Mouse (Mus musculus): ENCODE results near the gene Slc6a9. TPM values are rescaled to one million over a fixed set of nuclear protein-coding genes. Genes with fewer than 3 reads are reported as not detected.

Gene Slc6a9
- total and polyA plus RNA-seq, 3 experiments = 1.3 to 34.8 (median 4.4) TPM

DNA sequence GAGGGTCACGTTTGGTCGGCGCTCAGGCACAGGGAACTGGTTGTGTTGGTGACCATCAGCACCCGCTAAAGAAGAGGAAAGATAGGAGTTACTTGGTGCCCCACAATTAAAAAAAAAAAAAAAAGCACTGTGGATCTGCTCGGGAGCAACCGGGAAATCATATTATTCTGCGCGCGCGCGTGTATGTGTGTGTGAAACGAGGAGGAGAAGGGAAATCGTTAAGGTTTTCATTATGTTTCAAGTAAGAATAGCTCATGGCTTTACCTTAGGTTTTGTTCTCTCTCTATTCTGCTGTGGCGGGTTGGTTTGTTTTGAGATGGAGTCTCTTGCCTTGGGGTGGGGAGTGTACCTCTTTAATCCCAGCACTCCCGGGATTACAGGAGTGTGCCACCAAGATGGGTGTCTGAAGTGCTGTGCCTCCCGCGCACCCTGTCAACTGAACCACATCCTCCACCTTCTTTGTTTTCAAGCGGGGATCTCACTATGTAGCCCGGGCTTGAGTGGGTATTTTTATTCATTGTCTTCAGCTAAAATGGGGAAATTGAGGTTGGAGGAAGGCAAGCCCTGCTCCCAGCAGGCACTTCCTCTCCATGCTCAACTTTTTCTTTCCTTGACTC is 81.3 kb downstream of the Slc6a9 start:
- Histone ChIP-seq H3K27me3 (ENCODE audit: insufficient read depth, low read length) (0 out of 2 replicates have a peak, but pooled peaks cover 3% of the 10 kb centered on the region), H3K36me3 (replicated peaks) (peaks cover 31% of the 10 kb centered on the region), H3K4me3 (ENCODE audit: low read depth, low read length) (peak overlapping the region; percentile 82), H3K4me1 (ENCODE audit: insufficient read depth, low read depth, low read length) (peaks cover 43% of the 10 kb centered on the region), H3K9me3 (replicated peaks) (no peaks in the 10 kb centered on the region)
- TF ChIP-seq TAL1 (conservative IDR thresholded peaks at IDR 0.05; ENCODE audit: low read depth, low read length) = no peak
- no peak for TF ChIP-seq GATA2 (IDR thresholded peaks at IDR 0.05; ENCODE audit: borderline replicate concordance, low read depth, low read length)
- no peak for TF ChIP-seq POLR2AphosphoS5 (IDR thresholded peaks at IDR 0.05; ENCODE audit: insufficient replicate concordance, low read depth, low read length)
- TF ChIP-seq CTCF (IDR thresholded peaks at IDR 0.05; ENCODE audit: low read depth, low read length) = no peak
- TF ChIP-seq GATA1 (IDR thresholded peaks at IDR 0.05; ENCODE audit: borderline replicate concordance, low read length) = no peak
- DNase-seq (ENCODE audit: low spot score) = peak; percentile 39
- no peak for ATAC-seq (ENCODE audit: extremely low read depth, insufficient number of reproducible peaks, low FRiP score, poor library complexity, severe bottlenecking)

DNA sequence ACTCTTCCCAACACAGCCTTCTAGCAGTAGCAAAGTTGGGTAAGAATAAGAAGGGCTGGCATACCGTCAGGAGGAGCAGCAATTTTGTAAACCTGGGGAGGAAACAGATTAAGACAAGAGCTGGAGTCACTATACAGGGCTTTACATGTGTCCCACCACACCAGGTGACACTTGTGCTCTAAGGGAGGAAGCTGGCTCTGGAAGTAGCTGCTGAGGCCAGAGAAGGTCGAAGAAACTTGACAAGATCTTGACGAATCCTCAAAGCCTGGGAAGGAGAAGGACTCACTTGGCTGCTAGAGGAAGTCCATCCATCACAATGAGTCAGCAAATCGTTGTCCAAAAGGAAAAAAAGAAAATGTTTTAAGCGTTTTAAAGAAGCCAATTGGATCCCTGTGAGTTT is 82.1 kb downstream of the Slc6a9 start:
- H3K9me3 ChIP-seq (replicated peaks) = no peaks in the 10 kb centered on the region
- H3K36me3 ChIP-seq (replicated peaks) = peaks cover 25% of the 10 kb centered on the region
- peaks cover 43% of the 10 kb centered on the region for H3K4me1 ChIP-seq (ENCODE audit: insufficient read depth, low read depth, low read length)
- DNase-seq (ENCODE audit: low spot score) = no peak
- no peak for ATAC-seq (ENCODE audit: extremely low read depth, insufficient number of reproducible peaks, low FRiP score, poor library complexity, severe bottlenecking)
- H3K27me3 ChIP-seq (ENCODE audit: insufficient read depth, low read length) = 0 out of 2 replicates have a peak, but pooled peaks cover 3% of the 10 kb centered on the region
- no peak overlapping the region for H3K4me3 ChIP-seq (ENCODE audit: low read depth, low read length)
- TF ChIP-seq POLR2AphosphoS5 (IDR thresholded peaks at IDR 0.05; ENCODE audit: insufficient replicate concordance, low read depth, low read length) (no peak), GATA2 (IDR thresholded peaks at IDR 0.05; ENCODE audit: borderline replicate concordance, low read depth, low read length) (no peak), TAL1 (conservative IDR thresholded peaks at IDR 0.05; ENCODE audit: low read depth, low read length) (no peak), CTCF (IDR thresholded peaks at IDR 0.05; ENCODE audit: low read depth, low read length) (no peak), GATA1 (IDR thresholded peaks at IDR 0.05; ENCODE audit: borderline replicate concordance, low read length) (no peak)

DNA sequence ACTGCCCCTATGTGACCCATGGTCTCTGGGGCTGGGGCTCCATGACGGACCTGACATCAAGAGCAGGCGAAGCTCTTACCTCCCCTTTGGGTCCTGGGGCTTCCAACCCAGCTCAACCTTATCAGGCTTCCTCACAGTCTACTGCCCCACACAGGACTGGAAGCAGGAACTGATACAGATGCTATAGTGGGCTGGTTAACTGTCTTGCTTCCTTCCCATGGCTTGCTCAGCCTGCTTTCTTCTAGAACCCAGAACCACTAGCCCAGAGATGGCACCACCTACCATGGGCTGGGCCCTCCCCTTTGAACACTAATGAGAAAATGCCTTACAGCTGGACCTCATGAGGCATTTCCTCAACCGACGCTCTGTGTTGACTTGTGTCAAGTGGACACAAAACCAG is 83.1 kb downstream of the Slc6a9 start:
- DNase-seq (ENCODE audit: low spot score) = no peak
- Histone ChIP-seq H3K4me1 (ENCODE audit: insufficient read depth, low read depth, low read length) (peaks cover 38% of the 10 kb centered on the region), H3K27me3 (ENCODE audit: insufficient read depth, low read length) (peaks cover 11% of the 10 kb centered on the region), H3K4me3 (ENCODE audit: low read depth, low read length) (no peak overlapping the region), H3K9me3 (replicated peaks) (no peaks in the 10 kb centered on the region), H3K36me3 (replicated peaks) (peaks cover 14% of the 10 kb centered on the region)
- ATAC-seq (ENCODE audit: extremely low read depth, insufficient number of reproducible peaks, low FRiP score, poor library complexity, severe bottlenecking) = no peak
- TF ChIP-seq POLR2AphosphoS5 (IDR thresholded peaks at IDR 0.05; ENCODE audit: insufficient replicate concordance, low read depth, low read length) = no peak
- TF ChIP-seq CTCF (IDR thresholded peaks at IDR 0.05; ENCODE audit: low read depth, low read length) = no peak
- no peak for TF ChIP-seq TAL1 (conservative IDR thresholded peaks at IDR 0.05; ENCODE audit: low read depth, low read length)
- TF ChIP-seq GATA1 (IDR thresholded peaks at IDR 0.05; ENCODE audit: borderline replicate concordance, low read length) = no peak
- TF ChIP-seq GATA2 (IDR thresholded peaks at IDR 0.05; ENCODE audit: borderline replicate concordance, low read depth, low read length) = no peak

DNA sequence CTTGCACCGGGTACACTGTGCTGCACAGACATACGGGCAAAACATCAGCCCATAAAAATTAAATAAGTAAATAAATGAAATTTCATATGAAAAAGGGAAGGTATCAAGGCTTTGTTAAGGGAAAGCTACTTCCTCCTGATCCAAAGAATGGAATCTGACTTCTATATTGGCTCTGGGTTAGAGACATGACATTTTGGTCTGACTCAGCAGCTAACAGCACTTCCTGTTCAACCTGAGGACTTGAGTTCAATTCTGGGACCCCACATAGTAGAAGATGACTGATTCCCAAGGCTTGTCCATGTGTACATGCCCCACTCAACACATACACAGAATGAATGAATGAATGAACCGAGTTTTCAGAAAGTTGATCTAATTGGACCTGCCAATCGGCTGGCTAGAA is 83.5 kb downstream of the Slc6a9 start:
- H3K36me3 ChIP-seq (replicated peaks) = peaks cover 10% of the 10 kb centered on the region
- peaks cover 13% of the 10 kb centered on the region for H3K27me3 ChIP-seq (ENCODE audit: insufficient read depth, low read length)
- ATAC-seq (ENCODE audit: extremely low read depth, insufficient number of reproducible peaks, low FRiP score, poor library complexity, severe bottlenecking) (no peak), DNase-seq (ENCODE audit: low spot score) (no peak)
- H3K4me1 ChIP-seq (ENCODE audit: insufficient read depth, low read depth, low read length) = peaks cover 36% of the 10 kb centered on the region
- no peak overlapping the region for H3K4me3 ChIP-seq (ENCODE audit: low read depth, low read length)
- no peaks in the 10 kb centered on the region for H3K9me3 ChIP-seq (replicated peaks)
- no peak for TF ChIP-seq POLR2AphosphoS5 (IDR thresholded peaks at IDR 0.05; ENCODE audit: insufficient replicate concordance, low read depth, low read length)
- no peak for TF ChIP-seq CTCF (IDR thresholded peaks at IDR 0.05; ENCODE audit: low read depth, low read length)
- no peak for TF ChIP-seq TAL1 (conservative IDR thresholded peaks at IDR 0.05; ENCODE audit: low read depth, low read length)
- TF ChIP-seq GATA2 (IDR thresholded peaks at IDR 0.05; ENCODE audit: borderline replicate concordance, low read depth, low read length) = no peak
- TF ChIP-seq GATA1 (IDR thresholded peaks at IDR 0.05; ENCODE audit: borderline replicate concordance, low read length) = no peak

DNA sequence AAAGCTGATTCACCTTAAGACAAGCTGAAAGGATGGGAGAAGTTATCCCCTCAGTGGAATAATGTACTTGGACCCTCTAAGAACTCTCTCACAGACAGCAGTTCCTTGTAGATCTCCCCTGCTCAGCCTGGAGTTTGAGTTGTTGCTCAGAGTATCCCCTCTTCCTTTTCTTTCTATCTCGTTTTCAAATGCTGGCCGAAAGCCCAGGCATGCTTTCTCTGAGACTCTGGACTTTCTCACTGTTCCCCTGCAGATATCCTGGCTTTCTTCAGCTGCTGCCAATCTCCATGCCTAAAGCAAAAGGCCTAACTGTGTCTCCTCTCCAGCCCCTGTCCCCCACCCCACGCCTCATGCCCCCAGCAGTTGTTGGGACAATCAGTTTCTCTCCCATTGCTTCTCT is 84.0 kb downstream of the Slc6a9 start:
- ATAC-seq (ENCODE audit: extremely low read depth, insufficient number of reproducible peaks, low FRiP score, poor library complexity, severe bottlenecking) = no peak
- no peak for DNase-seq (ENCODE audit: low spot score)
- Histone ChIP-seq H3K4me3 (ENCODE audit: low read depth, low read length) (no peak overlapping the region), H3K9me3 (replicated peaks) (no peaks in the 10 kb centered on the region), H3K4me1 (ENCODE audit: insufficient read depth, low read depth, low read length) (peaks cover 36% of the 10 kb centered on the region), H3K27me3 (ENCODE audit: insufficient read depth, low read length) (peaks cover 17% of the 10 kb centered on the region), H3K36me3 (replicated peaks) (peaks cover 6% of the 10 kb centered on the region)
- TF ChIP-seq GATA1 (IDR thresholded peaks at IDR 0.05; ENCODE audit: borderline replicate concordance, low read length) (no peak), TAL1 (conservative IDR thresholded peaks at IDR 0.05; ENCODE audit: low read depth, low read length) (no peak)

DNA sequence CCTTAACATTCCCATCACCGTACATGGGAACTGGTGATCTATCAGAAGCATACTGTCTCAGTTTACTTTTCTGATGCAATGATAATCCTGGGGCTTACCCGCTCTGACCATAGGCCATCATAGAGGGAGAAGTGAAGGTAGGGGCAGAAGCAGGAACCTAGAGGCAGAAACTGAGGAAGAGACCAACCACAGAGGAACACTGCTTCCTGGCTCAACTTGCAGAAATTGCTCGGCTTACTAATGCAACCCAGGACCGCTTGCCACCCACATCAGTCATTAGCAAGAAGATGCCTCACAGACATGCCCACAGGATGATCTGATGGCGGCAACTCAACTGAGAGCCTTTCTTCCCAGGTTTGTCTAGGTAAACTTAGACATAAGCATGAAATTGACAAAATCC is 84.5 kb downstream of the Slc6a9 start:
- H3K4me3 ChIP-seq (ENCODE audit: low read depth, low read length) = no peak overlapping the region
- DNase-seq (ENCODE audit: low spot score) (no peak), ATAC-seq (ENCODE audit: extremely low read depth, insufficient number of reproducible peaks, low FRiP score, poor library complexity, severe bottlenecking) (no peak)
- H3K36me3 ChIP-seq (replicated peaks) = peaks cover 6% of the 10 kb centered on the region
- TF ChIP-seq GATA1 (IDR thresholded peaks at IDR 0.05; ENCODE audit: borderline replicate concordance, low read length) = no peak
- no peak for TF ChIP-seq CTCF (IDR thresholded peaks at IDR 0.05; ENCODE audit: low read depth, low read length)
- no peak for TF ChIP-seq TAL1 (conservative IDR thresholded peaks at IDR 0.05; ENCODE audit: low read depth, low read length)
- no peak for TF ChIP-seq GATA2 (IDR thresholded peaks at IDR 0.05; ENCODE audit: borderline replicate concordance, low read depth, low read length)
- no peak for TF ChIP-seq POLR2AphosphoS5 (IDR thresholded peaks at IDR 0.05; ENCODE audit: insufficient replicate concordance, low read depth, low read length)
- H3K27me3 ChIP-seq (ENCODE audit: insufficient read depth, low read length) = peaks cover 21% of the 10 kb centered on the region
- no peaks in the 10 kb centered on the region for H3K9me3 ChIP-seq (replicated peaks)
- H3K4me1 ChIP-seq (ENCODE audit: insufficient read depth, low read depth, low read length) = peaks cover 31% of the 10 kb centered on the region
